Mouse (Mus musculus): ENCODE data around the gene Rab40c. TPM values are rescaled to one million over a fixed set of nuclear protein-coding genes. Genes with fewer than 3 reads are reported as not detected.

Gene Rab40c
- polyA plus RNA-seq, 1 experiment from 2014 or later, result 43.4 TPM

DNA sequence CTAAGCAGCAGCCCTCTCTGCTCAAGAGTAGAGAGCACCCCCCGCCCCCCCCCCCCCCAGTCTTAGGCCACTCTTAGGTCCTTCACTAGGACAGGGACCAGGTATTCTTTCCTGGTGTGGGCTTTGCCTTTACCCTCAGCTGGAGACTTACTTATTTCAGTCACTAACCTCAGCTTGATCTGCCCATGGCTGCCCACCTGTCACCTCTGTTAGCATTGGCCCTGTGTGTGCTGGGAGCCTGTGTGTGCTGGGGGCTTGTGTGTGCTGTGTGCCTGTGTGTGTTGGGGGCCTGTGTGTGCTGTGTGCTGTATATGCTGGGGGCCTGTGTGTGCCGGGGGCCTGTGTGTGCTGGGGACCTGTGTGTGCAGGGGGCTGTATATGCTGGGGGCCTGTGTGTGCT is 35.1 kb upstream of the Rab40c start:
- DNase-seq (ENCODE audit: low spot score), result no peak
- Histone ChIP-seq H3K4me3 (no peak overlapping the region), H3K4me1 (replicated peaks) (peaks cover 27% of the 10 kb centered on the region), H3K27me3 (ENCODE audit: insufficient read depth, poor library complexity, severe bottlenecking) (peaks cover 57% of the 10 kb centered on the region), H3K27ac (no peak overlapping the region), H3K9me3 (no peaks in the 10 kb centered on the region), H3K36me3 (peaks cover 28% of the 10 kb centered on the region)
- 82% methylated on average over 1 of the region's 2 CpGs for WGBS

DNA sequence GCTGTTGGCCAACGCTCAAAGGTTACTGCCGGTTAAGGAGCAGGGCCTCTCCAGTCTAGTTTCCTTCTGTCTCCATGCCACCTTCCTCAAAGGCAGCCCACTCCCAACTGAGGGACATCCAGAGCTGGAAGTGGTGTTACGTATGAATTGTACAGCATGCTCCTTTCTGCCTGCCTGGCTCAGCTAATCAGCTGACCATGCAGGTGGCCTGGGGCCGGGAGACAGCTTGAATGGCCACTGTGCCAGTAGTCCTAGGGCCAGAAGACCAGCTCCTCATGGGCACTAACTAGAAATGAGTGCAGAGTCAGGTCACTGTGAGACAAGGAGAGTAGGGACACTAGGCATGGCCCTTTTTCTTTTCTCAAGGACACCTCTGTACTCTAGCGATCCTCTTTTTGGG is 33.6 kb upstream of the Rab40c start:
- Histone ChIP-seq H3K9me3 (no peaks in the 10 kb centered on the region), H3K4me1 (replicated peaks) (peaks cover 27% of the 10 kb centered on the region), H3K27me3 (ENCODE audit: insufficient read depth, poor library complexity, severe bottlenecking) (peaks cover 59% of the 10 kb centered on the region), H3K36me3 (peaks cover 13% of the 10 kb centered on the region), H3K27ac (no peak overlapping the region), H3K4me3 (no peak overlapping the region)
- no peak for DNase-seq (ENCODE audit: low spot score)
- 81% methylated on average over 5 of the region's 5 CpGs for WGBS

DNA sequence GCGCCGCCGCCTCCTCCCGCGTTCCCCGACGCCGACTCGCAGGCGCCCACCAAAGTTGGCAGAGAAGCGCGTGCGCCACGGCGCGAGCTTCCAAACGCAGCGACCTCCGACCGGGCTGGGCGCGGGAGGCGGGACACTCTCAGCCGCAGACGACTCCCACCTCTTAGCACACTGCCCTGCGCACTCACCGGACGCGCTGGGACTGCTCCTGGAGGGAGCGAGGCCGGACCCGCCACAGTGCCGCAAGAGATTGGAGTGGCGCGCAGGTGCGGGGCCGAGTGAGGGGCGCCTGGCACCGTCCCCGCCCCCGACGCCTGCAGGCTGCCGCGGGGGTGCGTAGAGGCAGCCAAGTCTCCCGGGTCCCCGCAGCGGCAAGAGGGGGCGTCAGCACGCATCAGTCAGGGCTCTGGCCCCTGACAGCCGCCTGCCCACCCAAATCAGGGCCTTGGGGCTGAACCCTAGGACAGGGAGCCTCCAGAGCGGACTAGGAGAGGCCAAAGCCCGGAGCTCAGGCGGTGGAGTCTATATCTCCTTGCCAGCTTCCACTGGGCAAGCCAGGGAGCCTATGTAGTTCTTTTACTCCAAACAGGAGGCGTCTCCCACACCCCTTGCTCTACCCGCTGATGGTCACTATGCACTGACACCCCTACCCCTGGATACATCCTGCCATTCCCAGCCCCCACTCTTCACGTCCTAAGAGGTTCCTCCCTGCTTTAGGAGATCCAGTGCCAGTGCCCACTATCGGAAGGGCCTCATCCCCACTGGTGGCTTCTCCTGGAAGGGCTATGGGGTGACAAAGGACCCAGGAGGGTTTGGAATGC is 32.5 kb upstream of the Rab40c start, which contains the start of gene A930017K11Rik:
Gene A930017K11Rik, minus strand, starts transcription at position 763 of the 821 bp plus-strand sequence.
- H3K9me3 ChIP-seq, result no peaks in the 10 kb centered on the region
- peaks cover 1% of the 10 kb centered on the region; the same call in 1 of the 2 replicates for H3K36me3 ChIP-seq
- peak within 1 kb of the TSS; percentile 45; the same call in 1 of the 2 replicates for H3K27ac ChIP-seq
- H3K4me1 ChIP-seq (replicated peaks), result peaks cover 25% of the 10 kb centered on the region
- peak; percentile 31 for DNase-seq (ENCODE audit: low spot score)
- peak within 1 kb of the TSS; percentile 55 for H3K4me3 ChIP-seq
- WGBS, result 2% methylated on average over 58 of the region's 58 CpGs
- peaks cover 59% of the 10 kb centered on the region for H3K27me3 ChIP-seq (ENCODE audit: insufficient read depth, poor library complexity, severe bottlenecking)

DNA sequence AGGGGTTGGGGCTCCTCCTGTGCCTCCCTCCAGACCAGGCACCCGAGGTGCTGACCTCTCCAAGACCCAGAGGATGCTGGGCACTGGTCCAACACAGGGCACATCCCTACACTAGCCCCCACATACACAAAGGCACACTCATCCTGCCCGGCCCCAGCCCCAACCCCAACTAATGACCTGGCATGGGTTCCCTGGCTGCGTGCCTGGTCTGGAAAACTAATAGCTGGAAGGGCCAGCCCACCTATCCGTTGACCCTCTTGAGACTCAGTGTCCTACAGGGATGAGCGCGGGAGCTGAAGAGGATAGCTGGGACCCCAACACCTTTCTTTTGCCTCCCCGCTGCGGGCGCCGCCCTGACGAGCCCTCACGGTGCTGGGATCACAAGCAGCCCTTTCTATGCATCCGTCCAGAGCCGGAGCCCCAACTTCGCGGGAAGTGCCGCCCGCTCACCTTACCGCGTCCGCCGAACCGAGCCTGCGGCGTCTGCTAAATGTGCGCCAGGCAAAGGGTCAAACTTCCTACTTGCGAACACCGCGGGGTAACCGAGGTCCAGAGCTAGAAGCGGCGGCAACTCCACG is 31.8 kb upstream of the Rab40c start:
- DNase-seq (ENCODE audit: low spot score), result no peak
- Histone ChIP-seq H3K27ac (no peak overlapping the region; the same call in 1 of the 2 replicates), H3K4me1 (replicated peaks) (peaks cover 26% of the 10 kb centered on the region), H3K9me3 (no peaks in the 10 kb centered on the region), H3K4me3 (peak overlapping the region; percentile 55), H3K27me3 (ENCODE audit: insufficient read depth, poor library complexity, severe bottlenecking) (peaks cover 59% of the 10 kb centered on the region), H3K36me3 (no peaks in the 10 kb centered on the region)
- WGBS, result 1% methylated on average over 33 of the region's 33 CpGs

DNA sequence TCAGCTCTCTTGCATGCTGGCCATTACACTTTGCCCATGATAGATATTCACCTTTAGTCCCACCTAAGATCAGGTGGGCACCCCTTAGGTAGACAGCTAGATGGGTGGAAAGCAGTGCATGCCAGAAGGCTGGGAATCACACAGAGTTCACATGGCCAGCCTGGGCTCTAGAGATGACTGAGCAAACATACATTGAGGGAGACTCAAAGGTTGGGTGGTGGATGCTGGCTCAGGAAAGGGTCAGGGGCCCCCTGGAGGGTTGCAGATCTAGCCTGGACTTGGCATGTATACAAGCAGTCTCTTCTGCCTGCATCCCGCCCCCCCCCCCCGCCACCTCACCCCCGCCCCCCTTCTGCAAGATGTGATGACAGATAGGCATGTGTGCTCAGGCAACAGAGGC is 31.2 kb upstream of the Rab40c start:
- Histone ChIP-seq H3K36me3 (no peaks in the 10 kb centered on the region), H3K27ac (no peak overlapping the region), H3K4me3 (peak overlapping the region; percentile 55), H3K4me1 (replicated peaks) (peaks cover 31% of the 10 kb centered on the region), H3K27me3 (ENCODE audit: insufficient read depth, poor library complexity, severe bottlenecking) (peaks cover 59% of the 10 kb centered on the region), H3K9me3 (no peaks in the 10 kb centered on the region)
- no peak for DNase-seq (ENCODE audit: low spot score)
- WGBS, result 0% methylated on average over 3 of the region's 3 CpGs

DNA sequence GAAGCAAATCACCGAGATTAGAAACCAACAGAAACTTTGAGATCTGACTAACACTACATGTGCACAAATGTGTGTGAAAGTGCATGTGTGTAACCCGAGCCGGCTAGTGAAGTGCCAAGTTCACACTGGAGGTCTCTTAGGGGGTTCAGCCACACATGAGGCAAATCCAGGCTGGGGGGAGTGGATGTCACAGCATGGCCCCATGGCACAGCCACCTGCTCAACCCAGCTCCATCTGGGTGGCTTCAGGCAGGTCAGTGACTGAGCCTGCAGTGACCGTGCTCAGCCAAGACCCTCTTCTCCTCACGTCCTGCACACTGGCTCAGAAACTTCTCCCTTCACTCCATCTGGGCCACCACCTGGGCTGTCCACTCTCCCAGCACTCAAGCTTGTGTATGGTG is 30.5 kb upstream of the Rab40c start:
- peaks cover 38% of the 10 kb centered on the region for H3K4me1 ChIP-seq (replicated peaks)
- no peak overlapping the region for H3K4me3 ChIP-seq
- WGBS, result 80% methylated on average over 5 of the region's 5 CpGs
- no peak for DNase-seq (ENCODE audit: low spot score)
- H3K27me3 ChIP-seq (ENCODE audit: insufficient read depth, poor library complexity, severe bottlenecking), result peaks cover 55% of the 10 kb centered on the region
- H3K9me3 ChIP-seq, result no peaks in the 10 kb centered on the region
- H3K27ac ChIP-seq, result no peak overlapping the region
- no peaks in the 10 kb centered on the region for H3K36me3 ChIP-seq

DNA sequence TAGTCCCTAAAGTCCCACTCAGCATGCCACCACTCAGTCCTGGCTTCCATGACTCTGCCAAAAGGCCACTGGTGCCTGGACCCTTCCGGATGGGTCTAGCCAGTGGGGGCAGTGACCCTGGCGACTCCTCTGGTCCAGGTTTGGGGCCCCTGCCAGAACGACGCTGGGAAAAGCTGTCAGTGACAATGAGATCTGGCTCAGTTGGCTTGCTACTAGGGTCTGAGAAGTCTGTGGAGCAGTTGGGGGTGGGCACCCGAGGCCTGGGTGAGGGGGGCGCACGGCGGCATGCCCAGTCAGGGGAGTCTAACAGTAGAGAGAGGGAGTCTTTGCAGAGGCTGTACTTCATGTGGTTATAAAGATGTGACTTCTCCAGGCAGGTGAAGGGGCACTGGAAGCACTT is 28.5 kb upstream of the Rab40c start:
- 75% methylated on average over 8 of the region's 8 CpGs for WGBS
- no peak for DNase-seq (ENCODE audit: low spot score)
- Histone ChIP-seq H3K4me1 (replicated peaks) (peaks cover 57% of the 10 kb centered on the region), H3K27me3 (ENCODE audit: insufficient read depth, poor library complexity, severe bottlenecking) (peaks cover 36% of the 10 kb centered on the region), H3K4me3 (no peak overlapping the region), H3K27ac (0 out of 2 replicates have a peak overlapping the region, but pooled peaks have one; percentile 67), H3K9me3 (no peaks in the 10 kb centered on the region), H3K36me3 (no peaks in the 10 kb centered on the region)

DNA sequence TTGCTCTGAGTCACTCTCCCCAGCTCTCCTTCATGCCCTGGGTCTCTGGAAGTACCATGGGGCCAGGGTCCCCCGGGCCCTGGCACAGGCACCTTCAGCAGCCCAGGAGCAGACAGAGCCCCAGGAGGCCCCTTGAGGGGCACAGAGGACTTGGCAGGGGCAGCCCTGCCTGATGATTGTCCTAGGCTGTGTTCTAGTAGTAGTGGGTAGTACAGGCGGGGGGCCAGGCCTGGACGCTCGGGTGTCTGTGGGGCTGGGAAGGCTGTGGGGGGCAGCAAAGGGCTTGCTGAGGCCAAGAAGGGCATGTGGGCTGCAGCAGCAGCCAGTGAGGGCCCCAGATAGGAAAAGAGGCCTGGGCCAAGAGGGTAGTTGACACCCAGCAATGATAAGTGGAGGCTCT is 28.0 kb upstream of the Rab40c start:
- 86% methylated on average over 4 of the region's 4 CpGs for WGBS
- no peak overlapping the region for H3K4me3 ChIP-seq

DNA sequence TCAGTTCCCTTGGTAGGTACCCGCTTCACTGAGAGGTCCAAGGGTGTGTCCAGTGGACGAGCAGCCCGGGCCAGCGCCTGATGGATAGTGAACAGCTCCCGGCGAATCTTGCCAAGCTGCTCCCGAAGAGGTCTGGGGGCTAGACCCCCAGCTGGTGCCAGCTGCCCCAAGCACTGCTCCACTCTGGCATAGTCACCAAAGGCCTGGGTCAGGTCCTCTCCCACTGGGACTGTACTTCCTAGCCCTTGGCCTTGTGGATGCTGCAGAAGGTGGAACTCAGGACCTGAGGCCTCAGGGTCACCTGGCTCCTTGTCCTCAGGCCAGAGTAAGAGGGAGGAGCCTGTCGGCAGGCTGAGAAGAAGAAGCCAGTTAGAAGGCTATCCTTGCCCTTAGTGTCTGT is 27.4 kb upstream of the Rab40c start:
- Histone ChIP-seq H3K27me3 (ENCODE audit: insufficient read depth, poor library complexity, severe bottlenecking) (peaks cover 24% of the 10 kb centered on the region), H3K4me3 (no peak overlapping the region), H3K27ac (peak overlapping the region; percentile 59), H3K36me3 (no peaks in the 10 kb centered on the region), H3K9me3 (no peaks in the 10 kb centered on the region), H3K4me1 (replicated peaks) (peaks cover 57% of the 10 kb centered on the region)
- 82% methylated on average over 8 of the region's 8 CpGs for WGBS
- no peak for DNase-seq (ENCODE audit: low spot score)

More for the DNA sequence above, 28.0 kb upstream of the Rab40c start:
- H3K4me1 ChIP-seq (replicated peaks), result peaks cover 57% of the 10 kb centered on the region
- no peaks in the 10 kb centered on the region for H3K9me3 ChIP-seq
- H3K36me3 ChIP-seq, result no peaks in the 10 kb centered on the region
- no peak for DNase-seq (ENCODE audit: low spot score)
- peak overlapping the region; percentile 67 for H3K27ac ChIP-seq
- peaks cover 31% of the 10 kb centered on the region for H3K27me3 ChIP-seq (ENCODE audit: insufficient read depth, poor library complexity, severe bottlenecking)

DNA sequence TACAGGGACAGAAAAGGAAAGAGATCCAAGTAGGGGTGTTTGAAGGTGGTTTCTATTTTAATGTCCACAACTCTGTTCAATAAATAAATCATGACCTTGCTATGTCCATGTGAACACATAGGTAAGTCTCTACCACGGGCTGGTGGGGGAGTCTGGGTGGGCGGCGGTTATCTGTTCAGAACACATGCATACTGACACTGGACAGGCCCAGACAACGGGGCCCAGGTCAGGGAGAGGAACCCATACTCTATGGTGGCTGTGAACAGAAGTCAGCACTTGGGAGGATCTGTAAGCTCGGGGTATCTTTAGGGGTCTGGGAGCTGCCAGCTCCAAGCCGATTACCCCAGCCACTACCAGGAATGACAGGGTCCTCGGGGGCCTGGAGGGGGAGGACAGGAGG is 26.8 kb upstream of the Rab40c start:
- H3K27ac ChIP-seq, result peak overlapping the region; percentile 59; the same call in 1 of the 2 replicates
- no peak overlapping the region for H3K4me3 ChIP-seq
- peaks cover 19% of the 10 kb centered on the region for H3K27me3 ChIP-seq (ENCODE audit: insufficient read depth, poor library complexity, severe bottlenecking)
- no peaks in the 10 kb centered on the region for H3K9me3 ChIP-seq
- H3K4me1 ChIP-seq (replicated peaks), result peaks cover 55% of the 10 kb centered on the region
- 74% methylated on average over 7 of the region's 7 CpGs for WGBS
- H3K36me3 ChIP-seq, result no peaks in the 10 kb centered on the region
- no peak for DNase-seq (ENCODE audit: low spot score)

DNA sequence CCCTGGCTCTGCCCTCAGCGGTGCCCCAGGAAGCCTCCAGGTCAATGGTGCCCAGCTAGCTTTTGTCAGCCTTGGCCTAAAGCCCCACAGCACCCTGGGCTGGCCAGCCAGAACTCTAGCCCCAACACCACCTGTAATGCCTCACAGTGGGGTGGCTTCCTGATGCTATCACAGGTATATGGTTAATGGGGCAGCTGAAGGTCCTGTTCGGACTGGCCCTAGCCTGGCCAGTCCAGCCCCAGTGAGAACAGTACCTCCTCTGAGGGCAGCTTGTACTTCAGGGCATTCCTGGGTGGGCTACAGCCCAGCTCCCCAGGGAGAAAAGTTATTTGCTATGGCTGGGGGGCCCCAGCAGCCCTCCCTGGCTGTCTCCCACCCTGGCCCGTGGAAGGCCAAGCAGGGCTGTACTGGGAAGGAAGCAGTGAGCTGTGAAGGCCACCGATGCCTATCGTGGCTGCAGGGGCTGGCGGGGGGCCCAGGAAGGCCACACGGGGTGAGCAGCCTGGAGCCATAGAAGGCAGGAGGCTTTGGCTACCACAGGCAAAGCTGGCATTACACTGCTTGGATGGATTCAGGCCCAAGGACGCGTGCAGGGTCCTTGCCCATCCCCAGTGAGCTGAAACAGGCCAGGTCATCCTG is 26.1 kb upstream of the Rab40c start:
- Histone ChIP-seq H3K4me3 (no peak overlapping the region), H3K36me3 (no peaks in the 10 kb centered on the region), H3K4me1 (replicated peaks) (peaks cover 55% of the 10 kb centered on the region), H3K27ac (peak overlapping the region; percentile 4; the same call in 1 of the 2 replicates), H3K9me3 (no peaks in the 10 kb centered on the region), H3K27me3 (ENCODE audit: insufficient read depth, poor library complexity, severe bottlenecking) (peaks cover 12% of the 10 kb centered on the region)
- no peak for DNase-seq (ENCODE audit: low spot score)
- 64% methylated on average over 9 of the region's 9 CpGs for WGBS

DNA sequence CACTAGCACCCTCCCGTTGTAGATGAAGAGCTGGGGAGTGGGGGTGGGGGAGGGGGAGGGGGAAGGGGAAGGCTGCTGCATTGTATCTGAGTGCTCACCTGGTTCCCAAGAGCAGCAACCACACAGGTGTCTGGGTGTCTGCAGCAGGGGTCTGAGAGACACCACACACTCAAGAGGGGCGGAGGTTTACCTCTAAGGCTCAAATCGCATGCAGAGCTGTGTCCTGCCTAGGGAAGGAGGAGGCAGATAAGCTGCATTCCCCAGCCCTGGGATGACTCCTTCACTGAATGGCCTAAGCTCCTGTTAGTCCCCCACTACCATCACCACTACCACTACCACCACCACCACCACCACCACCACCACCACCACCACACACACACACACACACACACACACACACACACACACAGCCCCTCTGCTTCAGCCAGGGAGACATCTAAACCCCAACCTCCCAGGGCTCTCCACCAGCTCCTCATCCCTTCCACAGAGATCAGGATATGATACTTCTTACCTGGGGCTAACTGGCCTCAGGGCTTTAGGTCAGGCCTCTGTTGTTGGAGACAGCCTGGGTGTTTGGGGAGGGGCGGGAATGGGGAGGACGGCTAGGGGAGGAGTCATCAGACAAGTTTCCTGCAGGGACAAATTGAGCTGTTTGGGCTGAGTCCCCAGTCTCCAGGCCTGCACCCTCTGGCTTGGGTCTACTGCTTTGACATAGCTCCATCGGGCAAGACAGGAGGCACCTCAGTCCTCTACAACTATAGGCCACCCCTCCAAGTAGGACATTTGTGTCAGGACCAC is 25.0 kb upstream of the Rab40c start, which contains the start of the genes Pigq and Nhlrc4:
Gene Pigq, minus strand, starts transcription at position 571 of the 798 bp plus-strand sequence.
Gene Nhlrc4, minus strand, starts transcription at position 596 of the 798 bp plus-strand sequence.
- peaks cover 62% of the 10 kb centered on the region for H3K4me1 ChIP-seq (replicated peaks)
- no peaks in the 10 kb centered on the region for H3K9me3 ChIP-seq
- no peak for DNase-seq (ENCODE audit: low spot score)
- 48% methylated on average over 6 of the region's 6 CpGs for WGBS
- H3K36me3 ChIP-seq, result no peaks in the 10 kb centered on the region
- H3K4me3 ChIP-seq, result 0 out of 2 replicates have a peak within 1 kb of the TSS, but pooled peaks have one; percentile 11
- peak within 1 kb of the TSS; percentile 59 for H3K27ac ChIP-seq
- H3K27me3 ChIP-seq (ENCODE audit: insufficient read depth, poor library complexity, severe bottlenecking), result peaks cover under 1% of the 10 kb centered on the region

Data from hindbrain, embryonic 10.5 days (tissue).